Mouse (Mus musculus) E14TG2a.4 (cell line): ENCODE data around the gene Radil.

ENCODE experiments used
- CTCF ChIP-seq: conservative IDR thresholded peaks from 2 replicates; pipeline ENCODE4 v1.5.1; 2014; ENCODE audit warnings: low read length
- POU5F1 ChIP-seq: IDR thresholded peaks from 2 replicates; pipeline ENCODE4 v1.6.1; 2014; ENCODE audit warnings: low read length, borderline replicate concordance

GRCm38 (mm10) chr5:142459834-142460233, 91.1 kb downstream of the Radil start:
- TF ChIP-seq CTCF (no peak), POU5F1 (no peak)
